In genomic region chr19:5050047-5050905, GRCm38 (mm10) we compare ENCODE assay signal across 7 mouse cellular contexts. TPM values are rescaled to one million over a fixed set of nuclear protein-coding genes. Genes with fewer than 3 reads are reported as not detected.
DNase-seq lines count a peak whose midpoint lies in the region; ATAC-seq and TF ChIP-seq lines count a peak whose summit lies in the region.

Rin1 (plus strand) TSS chr19:5050481.

- peak; percentile 54 for ATAC-seq in activated CD4-positive, CD25-positive, alpha-beta regulatory T cell, adult 4 months
- peak; percentile 59 for ATAC-seq in forebrain, embryonic 15.5 days (replicated peaks)
- ATAC-seq in hindbrain, embryonic 16.5 days = peak; percentile 53; the same call in 1 of the 2 replicates
- peak; percentile 40 for ATAC-seq in megakaryocyte progenitor cell, adult 5-6 weeks (replicated peaks; ENCODE audit: poor library complexity)

- peak; percentile 5 for TF ChIP-seq RAD21 in CH12.LX (IDR thresholded peaks at IDR 0.05; ENCODE audit: low read depth, low read length)

- no peak within 1 kb of the TSS for H3K4me2 ChIP-seq in CH12.LX (ENCODE audit: insufficient read depth, low read depth, poor library complexity, severe bottlenecking)
- no peak within 1 kb of the TSS for H3K4me2 ChIP-seq in forebrain, embryonic 15.5 days (replicated peaks)
- H3K4me2 ChIP-seq in hindbrain, embryonic 16.5 days (ENCODE audit: low read length) = peak within 1 kb of the TSS; percentile 36

- TF ChIP-seq POLR2A in CH12.LX (IDR thresholded peaks at IDR 0.05; ENCODE audit: low read depth, low read length) = no peak

- TF ChIP-seq EP300 in CH12.LX (IDR thresholded peaks at IDR 0.05; ENCODE audit: low read length) = no peak

- H3K27ac ChIP-seq in CH12.LX (ENCODE audit: insufficient read depth, low read depth) = peak within 1 kb of the TSS; percentile 31; the same call in 1 of the 2 replicates
- 0 out of 2 replicates have a peak within 1 kb of the TSS, but pooled peaks have one; percentile 17 for H3K27ac ChIP-seq in forebrain, embryonic 15.5 days (replicated peaks)
- no peak within 1 kb of the TSS for H3K27ac ChIP-seq in hindbrain, embryonic 16.5 days (ENCODE audit: low read depth, low read length)
- peak within 1 kb of the TSS; percentile 96 for H3K27ac ChIP-seq in left cerebral cortex, adult 2 months

- in situ Hi-C loops in CH12.LX (cut with MboI; ENCODE audit: low pct_ligation_motif_present, low pct_unique_long_range_greater_than_20kb, low sequenced_read_pairs) = no loop called here

- dilution Hi-C loops in CH12.LX (cut with MboI; ENCODE audit: extremely low pct_ligation_motif_present, extremely low pct_unique_long_range_greater_than_20kb, low sequenced_read_pairs) = no loop called here

- DNase-seq in CH12.LX (ENCODE audit: extremely low read depth) = peak; percentile 70
- peak; percentile 64 to 74 for DNase-seq in left cerebral cortex, adult 2 months (ENCODE audit: extremely low spot score in 1 of 2, low spot score in 2 of 2)
- DNase-seq in telencephalon, adult 2 months (ENCODE audit: low read depth, low spot score) = peak; percentile 97

- H3K9ac ChIP-seq in CH12.LX (ENCODE audit: insufficient read depth, low read depth) = no peak within 1 kb of the TSS
- no peak within 1 kb of the TSS for H3K9ac ChIP-seq in forebrain, embryonic 15.5 days (replicated peaks)
- H3K9ac ChIP-seq in hindbrain, embryonic 16.5 days (ENCODE audit: low read depth, low read length) = no peak within 1 kb of the TSS; the same call in none of the 2 replicates

- WGBS in forebrain, embryonic 15.5 days = 18% methylated on average over 13 of the region's 14 CpGs
- 22% methylated on average over 14 of the region's 14 CpGs for WGBS in hindbrain, embryonic 16.5 days

- intact Hi-C loops in left cerebral cortex, adult 2 months (cut with DNase I) = loop anchor here (2.0 kb wide), 1 partner anchor 35 kb away; the partner anchor contains the start of gene Tmem151a

- peaks cover 12 to 19% of the 10 kb centered on the region in 2 experiments for H3K4me1 ChIP-seq in CH12.LX (ENCODE audit: control insufficient read depth in 1 of 2, insufficient read depth in 2 of 2)
- H3K4me1 ChIP-seq in forebrain, embryonic 15.5 days = peaks cover 20% of the 10 kb centered on the region
- H3K4me1 ChIP-seq in hindbrain, embryonic 16.5 days (ENCODE audit: control insufficient read depth, insufficient read depth, low read depth, low read length) = peaks cover 8% of the 10 kb centered on the region

- peaks cover 42 to 89% of the 10 kb centered on the region in 2 experiments for H3K36me3 ChIP-seq in CH12.LX (replicated peaks in 1 of 2; ENCODE audit: control insufficient read depth in 1 of 2, insufficient read depth in 1 of 2, low read length in 1 of 2)
- H3K36me3 ChIP-seq in forebrain, embryonic 15.5 days = peaks cover 35% of the 10 kb centered on the region
- peaks cover 14% of the 10 kb centered on the region for H3K36me3 ChIP-seq in hindbrain, embryonic 16.5 days (ENCODE audit: control insufficient read depth, insufficient read depth, low read length)

- no peaks in the 10 kb centered on the region for H3K79me2 ChIP-seq in CH12.LX (replicated peaks; ENCODE audit: control insufficient read depth, extremely low read depth, insufficient read depth, poor library complexity, severe bottlenecking)

- no peaks in the 10 kb centered on the region for H3K27me3 ChIP-seq in CH12.LX (replicated peaks)
- H3K27me3 ChIP-seq in forebrain, embryonic 15.5 days = peaks cover 35% of the 10 kb centered on the region
- H3K27me3 ChIP-seq in hindbrain, embryonic 16.5 days (replicated peaks; ENCODE audit: control insufficient read depth, insufficient read depth, low read length) = peaks cover 35% of the 10 kb centered on the region

- TF ChIP-seq CTCF in CH12.LX (conservative IDR thresholded peaks at IDR 0.05 in 1 of 2, IDR thresholded peaks at IDR 0.05 in 1 of 2; ENCODE audit: low read depth in 2 of 2, low read length in 2 of 2) = peak in 1 of 2 experiments; percentile 58; a peak in 2 of 4 replicates
- peak; percentile 71 for TF ChIP-seq CTCF in left cerebral cortex, adult 2 months (IDR thresholded peaks at IDR 0.05)

- no peak within 1 kb of the TSS for H3K4me3 ChIP-seq in CH12.LX (replicated peaks in 1 of 3; ENCODE audit: low read depth in 2 of 3, low read length in 2 of 3, poor library complexity in 1 of 3)
- no peak within 1 kb of the TSS for H3K4me3 ChIP-seq in forebrain, embryonic 15.5 days
- no peak within 1 kb of the TSS for H3K4me3 ChIP-seq in hindbrain, embryonic 16.5 days (ENCODE audit: low read length)
- H3K4me3 ChIP-seq in left cerebral cortex, adult 2 months = peak within 1 kb of the TSS; percentile 54

- H3K9me3 ChIP-seq in CH12.LX (replicated peaks; ENCODE audit: low read length) = no peaks in the 10 kb centered on the region
- no peaks in the 10 kb centered on the region for H3K9me3 ChIP-seq in forebrain, embryonic 15.5 days
- H3K9me3 ChIP-seq in hindbrain, embryonic 16.5 days (ENCODE audit: control insufficient read depth, low read length) = no peaks in the 10 kb centered on the region

TF ChIP-seq in CH12.LX, 34 proteins besides CTCF, POLR2A, EP300 and RAD21:
- TF ChIP-seq MXI1 (IDR thresholded peaks at IDR 0.05; ENCODE audit: low read depth, low read length) (peak; percentile 73), ZKSCAN1 (IDR thresholded peaks at IDR 0.05; ENCODE audit: borderline replicate concordance, low read depth, low read length) (no peak), JUN (IDR thresholded peaks at IDR 0.05; ENCODE audit: insufficient read depth, low read depth, low read length) (no peak), IRF4 (IDR thresholded peaks at IDR 0.05; ENCODE audit: low read depth, low read length) (peak; percentile 76), SIN3A (IDR thresholded peaks at IDR 0.05; ENCODE audit: low read length) (0 out of 2 replicates have a peak, but pooled peaks have one; percentile 33), MAX (IDR thresholded peaks at IDR 0.05; ENCODE audit: low read length) (peak; percentile 75), MAZ (IDR thresholded peaks at IDR 0.05; ENCODE audit: low read depth, low read length) (0 out of 2 replicates have a peak, but pooled peaks have one; percentile 45), CHD2 (IDR thresholded peaks at IDR 0.05; ENCODE audit: low read length) (no peak), ZC3H11A (IDR thresholded peaks at IDR 0.05; ENCODE audit: low read depth, low read length) (no peak), NELFE (IDR thresholded peaks at IDR 0.05; ENCODE audit: low read depth, low read length) (no peak), ELF1 (IDR thresholded peaks at IDR 0.05; ENCODE audit: low read depth, low read length) (no peak), MYC (IDR thresholded peaks at IDR 0.05; ENCODE audit: low read depth, low read length) (peak; percentile 80)
TF ChIP-seq in CH12.LX: peak in this region for 6.

RNA-seq across cellular contexts. Expression of gene Rin1, which starts in this region (rescaled TPM):
- 0.47 and 0.92 TPM in 2 replicates for total RNA-seq in CH12.LX (2012; rRNA removed)
- 0.13 and 0.30 TPM in 2 replicates for total RNA-seq in CH12.LX (2014; rRNA removed)
- polyA plus RNA-seq in CH12.LX (2012; ENCODE audit: insufficient read length, low read depth) = 0.74 and 0.89 TPM in 2 replicates
- under 1 TPM in 1 of 2 experiments, not detected in 1; 0.13 TPM for polyA plus RNA-seq in activated CD4-positive, CD25-positive, alpha-beta regulatory T cell, adult 4 months (2017; shearing (Covaris generic))
- polyA plus RNA-seq in forebrain, embryonic 15.5 days (2015; fragmentation: Nextera tagmentation; extraction: Ambion mirVana) = 0.97 and 2.0 TPM in 2 replicates
- 0.64 and 0.72 TPM in 2 replicates for polyA plus RNA-seq in hindbrain, embryonic 16.5 days (2015; fragmentation: Nextera tagmentation; extraction: Ambion mirVana)
- 10 to 100 TPM; 94.6 to 95.9 TPM for total RNA-seq in left cerebral cortex, adult 2 months (2021)
- 0.17 and 0.22 TPM in 2 replicates for total RNA-seq in megakaryocyte progenitor cell, adult 5-6 weeks (2015)
- 0.12 and 0.47 TPM in 2 replicates for total RNA-seq in megakaryocyte progenitor cell, adult 5-6 weeks (2017)

Comparison
In these comparisons a context has a peak if more than half of its experiments do, and no peak if none do; other contexts are left out.
1. RNA of gene Rin1 (total RNA-seq): 94.6 to 95.9 TPM in left cerebral cortex, adult 2 months; 0.13 to 0.92 TPM in CH12.LX and 0.12 to 0.47 TPM in megakaryocyte progenitor cell, adult 5-6 weeks; every median in the first group is over 10 times any median in the second.
2. Peak in DNase-seq and H3K27ac ChIP-seq in CH12.LX; RNA of the gene not detected or under 1 TPM.
3. Peak in ATAC-seq in activated CD4-positive, CD25-positive, alpha-beta regulatory T cell, adult 4 months; RNA of the gene not detected or under 1 TPM.
4. Peak in ATAC-seq and H3K4me2 ChIP-seq in hindbrain, embryonic 16.5 days; RNA of the gene not detected or under 1 TPM.
5. Peak in ATAC-seq in megakaryocyte progenitor cell, adult 5-6 weeks; RNA of the gene not detected or under 1 TPM.
6. Peak in every context shown above with its lines, with median percentiles within 50 percentile points of each other: DNase-seq and ATAC-seq.